Mouse (Mus musculus) E14TG2a.4 (cell line): ENCODE results near the gene Atp8a2.

Experiments
- CTCF ChIP-seq: conservative IDR thresholded peaks from 2 replicates; pipeline ENCODE4 v1.5.1; 2014; ENCODE audit warnings: low read length
- NANOG ChIP-seq: IDR thresholded peaks from 2 replicates; pipeline ENCODE4 v1.6.1; 2014; ENCODE audit warnings: borderline replicate concordance, low read length, mixed read lengths

DNA sequence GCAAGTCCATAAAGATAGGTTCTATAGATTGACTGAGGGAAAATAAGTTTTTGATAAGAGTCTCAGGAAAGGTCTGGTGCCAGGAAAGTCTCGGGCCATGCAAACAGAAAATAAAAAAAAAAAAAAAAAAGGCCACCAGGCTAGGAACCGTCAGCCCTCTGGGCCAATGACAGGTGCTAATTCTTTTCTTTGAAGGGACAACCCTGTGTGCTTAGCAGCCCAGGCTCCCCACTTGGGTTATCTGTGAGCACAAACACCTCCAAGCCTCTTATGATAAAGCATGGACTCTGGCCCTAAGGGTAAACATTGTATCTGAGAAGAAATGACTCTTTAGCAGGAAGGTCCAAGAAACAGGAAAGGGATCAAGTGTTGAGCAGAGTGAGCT lies 18.4 kb downstream of the Atp8a2 start:
- TF ChIP-seq CTCF (no peak), NANOG (no peak)
